Mouse (Mus musculus) limb, embryonic 14.5 days (tissue): ENCODE measurements at regions not wholly inside any gene's neighbourhood (a gene's known extent, or its start where the extent isn't known, plus 50 kb on each side); places are given as distances from the start of the nearest gene placed in this dataset.

Experiments
- ATAC-seq: fragments of 200-750 bp; cut with Nextera tagmentation; 2 replicates; pipeline ENCODE4 v1.8.0; 2017; ENCODE audit warnings: low read depth, moderate number of reproducible peaks, moderate TSS enrichment; ENCODE audit not compliant: low FRiP score
- DNase-seq: peaks from one replicate; pipeline ENCODE4 v3.0.0-alpha.2; 2015; ENCODE audit warnings: low spot score
- H3K27ac ChIP-seq: fragments of 300-500 bp; sonication (generic); replicated peaks from 2 replicates; pipeline ENCODE4 v1.5.1; 2014; ENCODE audit warnings: low read depth, mild to moderate bottlenecking, low read length, moderate library complexity, mixed read lengths
- H3K27me3 ChIP-seq: fragments of 300-500 bp; sonication (generic); 2 replicates; pipeline ENCODE4 v1.6.1; 2014; ENCODE audit warnings: low read length, mixed read lengths; ENCODE audit not compliant: control insufficient read depth, insufficient read depth
- H3K36me3 ChIP-seq: fragments of 300-500 bp; sonication (generic); 2 replicates; pipeline ENCODE4 v1.6.1; 2014; ENCODE audit warnings: mild to moderate bottlenecking, low read length, moderate library complexity, mixed read lengths; ENCODE audit not compliant: control insufficient read depth, insufficient read depth
- H3K4me1 ChIP-seq: fragments of 300-500 bp; sonication (generic); 2 replicates; pipeline ENCODE4 v1.6.1; 2014; ENCODE audit warnings: antibody characterized with exemption, low read length, mixed read lengths; ENCODE audit not compliant: control insufficient read depth, insufficient read depth
- H3K4me2 ChIP-seq: fragments of 300-500 bp; sonication (generic); replicated peaks from 2 replicates; pipeline ENCODE4 v1.6.1; 2014; ENCODE audit warnings: low read depth, mild to moderate bottlenecking, low read length, moderate library complexity; ENCODE audit not compliant: severe bottlenecking
- H3K4me3 ChIP-seq: fragments of 300-500 bp; sonication (generic); replicated peaks from 2 replicates; pipeline ENCODE4 v1.5.1; 2014; ENCODE audit warnings: low read length
- H3K9ac ChIP-seq: fragments of 300-500 bp; sonication (generic); 2 replicates; pipeline ENCODE4 v1.6.1; 2014; ENCODE audit warnings: mild to moderate bottlenecking, low read depth, low read length, moderate library complexity; ENCODE audit not compliant: severe bottlenecking
- H3K9me3 ChIP-seq: fragments of 300-500 bp; sonication (generic); 2 replicates; pipeline ENCODE4 v1.6.1; 2016; ENCODE audit warnings: low read length; ENCODE audit not compliant: control insufficient read depth
- POLR2A ChIP-seq: fragments of 200-500 bp; IDR thresholded peaks from 2 replicates; pipeline ENCODE4 v1.8.0; 2012; ENCODE audit warnings: inconsistent platforms, mild to moderate bottlenecking, moderate library complexity, borderline replicate concordance; ENCODE audit not compliant: insufficient read depth, insufficient read length; ENCODE audit errors: extremely low read depth
- WGBS: fragments of 180-500 bp; shearing (Covaris S2); extraction: QIAGEN DNeasy Blood & Tissue Kit; methylation state at CpG from one replicate; pipeline ENCODE4 v1.1.7; 2014; 5-methylcytosine and 5-hydroxymethylcytosine counted together

DNA sequence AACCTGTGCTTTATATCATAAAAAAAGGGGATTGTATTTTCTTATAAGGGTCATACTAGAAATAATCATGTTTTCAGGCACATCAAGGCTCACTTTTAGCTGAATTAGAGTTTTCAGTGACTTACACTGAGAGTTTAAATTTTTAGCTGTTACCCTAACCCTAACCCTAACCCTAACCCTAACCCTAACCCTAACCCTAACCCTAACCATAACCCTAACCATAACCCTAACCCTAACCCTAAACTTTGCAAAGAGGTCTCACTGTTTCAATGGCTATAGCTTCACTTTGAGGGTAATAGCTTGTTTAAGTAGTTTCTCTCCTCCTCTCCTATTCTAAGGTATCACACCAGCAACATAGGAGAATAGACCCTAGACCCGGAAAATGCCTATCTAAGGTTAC is 208.0 kb downstream of the Plk2 start:
- H3K27ac ChIP-seq: no peak overlapping the region
- no peak overlapping the region for H3K4me2 ChIP-seq
- H3K4me1 ChIP-seq: peaks cover 8% of the 10 kb centered on the region
- 72% methylated on average over 1 of the region's 1 CpGs for WGBS
- ATAC-seq: no peak
- H3K4me3 ChIP-seq: no peak overlapping the region
- no peak for TF ChIP-seq POLR2A
- no peak for DNase-seq
- H3K27me3 ChIP-seq: no peaks in the 10 kb centered on the region
- H3K9ac ChIP-seq: no peak overlapping the region
- no peaks in the 10 kb centered on the region for H3K9me3 ChIP-seq
- H3K36me3 ChIP-seq: no peaks in the 10 kb centered on the region

- 90% methylated on average over 6 of the region's 6 CpGs for WGBS
- Histone ChIP-seq H3K4me3 (no peak overlapping the region), H3K27ac (no peak overlapping the region), H3K4me1 (no peaks in the 10 kb centered on the region), H3K9ac (no peak overlapping the region), H3K4me2 (no peak overlapping the region), H3K36me3 (no peaks in the 10 kb centered on the region), H3K27me3 (no peaks in the 10 kb centered on the region), H3K9me3 (no peaks in the 10 kb centered on the region)
- DNase-seq (no peak), ATAC-seq (no peak)
- no peak for TF ChIP-seq POLR2A
Measured at GRCm38 (mm10) chr13:110619010-110619409, 224.2 kb downstream of the Plk2 start.

DNA sequence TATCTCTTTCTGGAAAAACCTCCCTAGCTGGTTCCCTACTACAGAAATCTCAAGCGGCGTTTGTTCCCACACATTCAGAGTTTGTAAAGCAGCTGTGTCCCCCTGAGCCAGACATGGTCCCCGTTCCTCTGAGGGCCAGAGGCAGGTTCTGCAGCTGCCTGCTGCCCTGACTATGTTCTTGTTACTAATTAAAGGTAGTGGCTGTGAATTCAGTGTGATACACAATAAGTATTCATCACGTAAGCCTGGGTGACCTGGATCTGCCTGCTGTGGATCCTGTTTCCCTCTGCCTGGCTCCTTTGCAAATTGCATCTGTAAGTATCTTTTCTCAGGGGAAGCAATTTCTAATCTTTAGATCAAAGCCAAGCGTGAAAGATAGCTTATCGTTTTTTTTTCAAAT is 232.3 kb downstream of the Plk2 start:
- 61% methylated on average over 6 of the region's 6 CpGs for WGBS
- ATAC-seq: no peak
- no peaks in the 10 kb centered on the region for H3K4me1 ChIP-seq
- no peak for DNase-seq
- no peak overlapping the region for H3K9ac ChIP-seq
- no peaks in the 10 kb centered on the region for H3K36me3 ChIP-seq
- H3K27ac ChIP-seq: no peak overlapping the region
- no peak for TF ChIP-seq POLR2A
- no peak overlapping the region for H3K4me3 ChIP-seq
- no peaks in the 10 kb centered on the region for H3K27me3 ChIP-seq
- H3K9me3 ChIP-seq: no peaks in the 10 kb centered on the region
- H3K4me2 ChIP-seq: no peak overlapping the region

- H3K4me1 ChIP-seq: no peaks in the 10 kb centered on the region
- TF ChIP-seq POLR2A: no peak
- H3K4me2 ChIP-seq: no peak overlapping the region
- H3K9me3 ChIP-seq: no peaks in the 10 kb centered on the region
- H3K4me3 ChIP-seq: no peak overlapping the region
- H3K36me3 ChIP-seq: no peaks in the 10 kb centered on the region
- 80% methylated on average over 9 of the region's 9 CpGs for WGBS
- ATAC-seq (no peak), DNase-seq (no peak)
- no peak overlapping the region for H3K27ac ChIP-seq
- no peaks in the 10 kb centered on the region for H3K27me3 ChIP-seq
- no peak overlapping the region for H3K9ac ChIP-seq
Measured at GRCm38 (mm10) chr13:110627732-110628131, 232.9 kb downstream of the Plk2 start.

GRCm38 (mm10) chr13:110628201-110628600 is 233.4 kb downstream of the Plk2 start:
- H3K27me3 ChIP-seq: no peaks in the 10 kb centered on the region
- no peaks in the 10 kb centered on the region for H3K9me3 ChIP-seq
- no peak overlapping the region for H3K4me3 ChIP-seq
- H3K4me1 ChIP-seq: no peaks in the 10 kb centered on the region
- no peak for TF ChIP-seq POLR2A
- no peak overlapping the region for H3K9ac ChIP-seq
- H3K4me2 ChIP-seq: no peak overlapping the region
- no peak overlapping the region for H3K27ac ChIP-seq
- no peak for DNase-seq
- 93% methylated on average over 1 of the region's 1 CpGs for WGBS
- H3K36me3 ChIP-seq: no peaks in the 10 kb centered on the region
- no peak for ATAC-seq

GRCm38 (mm10) chr13:110633261-110633781 is 238.5 kb downstream of the Plk2 start:
- TF ChIP-seq POLR2A: no peak
- no peak for DNase-seq
- Histone ChIP-seq H3K4me3 (no peak overlapping the region), H3K27ac (no peak overlapping the region), H3K4me1 (no peaks in the 10 kb centered on the region), H3K36me3 (no peaks in the 10 kb centered on the region), H3K9ac (no peak overlapping the region), H3K27me3 (no peaks in the 10 kb centered on the region), H3K4me2 (no peak overlapping the region), H3K9me3 (no peaks in the 10 kb centered on the region)
- WGBS: 70% methylated on average over 3 of the region's 3 CpGs
- no peak for ATAC-seq
